Mouse (Mus musculus): Measurements from ENCODE around the gene Srrd.
"Not testable (repeated sequence)": the region's sequence is repeated elsewhere in the genome, so short reads cannot be mapped to it uniquely, and the experiment has no call there.

The Srrd gene

DNA sequence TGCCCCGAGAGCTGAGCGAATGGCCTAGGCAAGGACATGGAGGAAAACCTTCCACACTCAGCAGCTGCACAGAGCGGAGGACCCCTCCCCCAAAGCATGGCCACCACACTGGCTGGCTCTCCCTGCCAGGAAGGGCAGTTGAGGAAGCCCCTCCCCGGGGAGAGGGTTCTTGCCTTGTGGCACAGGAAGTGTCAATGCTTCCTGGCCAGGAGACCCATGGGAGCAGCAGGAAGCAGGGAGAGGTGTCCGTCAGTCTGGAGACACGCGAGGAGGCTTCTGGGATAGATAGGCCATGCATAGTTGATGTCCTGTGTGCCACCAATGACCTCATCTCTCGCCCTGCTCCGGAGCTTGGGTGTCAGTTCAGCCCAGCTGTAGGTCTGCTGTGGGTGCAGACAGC is 13.5 kb upstream of the Srrd start:
- no peak for DNase-seq (ENCODE audit: low read depth, low spot score)

- no peak for DNase-seq (ENCODE audit: low read depth, low spot score)
Observed at GRCm38 (mm10) chr5:112355910-112356309, 13.1 kb upstream of the Srrd start, which contains the start of gene Gm6583. Gene Gm6583, minus strand, starts transcription at chr5:112356033.

DNA sequence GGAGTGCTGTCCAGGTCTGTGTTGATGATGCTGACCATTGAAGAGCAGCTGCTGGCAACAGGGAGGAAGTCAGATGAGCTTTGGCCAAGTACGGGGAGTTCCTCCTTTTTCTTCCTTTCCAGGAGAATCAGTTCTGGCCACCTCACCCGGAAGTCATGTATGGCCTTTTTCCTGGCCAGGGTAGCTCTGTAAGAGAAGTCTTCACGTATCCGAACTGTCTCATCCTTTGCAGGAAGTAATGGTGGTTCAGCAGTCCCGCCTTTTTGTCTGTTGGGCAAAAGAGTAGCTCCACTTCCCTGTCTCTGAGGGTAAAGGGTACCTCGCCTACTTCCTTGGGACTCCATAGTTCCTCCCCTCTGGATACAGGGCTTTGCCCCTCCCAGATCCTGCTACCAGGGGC is 12.7 kb upstream of the Srrd start:
- DNase-seq (ENCODE audit: low read depth, low spot score): no peak

DNA sequence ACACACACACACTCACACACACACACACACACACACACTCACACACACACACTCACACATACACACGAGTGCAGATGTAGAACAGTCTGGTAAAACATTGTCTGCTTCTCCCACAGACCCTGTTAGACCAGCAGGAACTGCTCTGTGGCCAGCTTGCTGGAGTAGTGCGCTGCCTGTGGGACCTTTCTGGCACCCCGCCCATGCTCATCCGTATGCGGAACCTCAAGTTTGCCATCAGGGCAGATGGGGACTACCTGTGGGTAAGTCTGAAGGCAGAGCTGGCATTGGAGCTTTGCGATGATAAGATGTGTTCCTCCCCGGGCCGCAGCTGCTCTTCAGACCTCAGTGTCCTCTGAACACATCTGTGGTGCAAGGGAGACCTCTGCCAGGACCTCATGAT is 6.3 kb upstream of the Srrd start:
- no peak for DNase-seq (ENCODE audit: low read depth, low spot score)

DNA sequence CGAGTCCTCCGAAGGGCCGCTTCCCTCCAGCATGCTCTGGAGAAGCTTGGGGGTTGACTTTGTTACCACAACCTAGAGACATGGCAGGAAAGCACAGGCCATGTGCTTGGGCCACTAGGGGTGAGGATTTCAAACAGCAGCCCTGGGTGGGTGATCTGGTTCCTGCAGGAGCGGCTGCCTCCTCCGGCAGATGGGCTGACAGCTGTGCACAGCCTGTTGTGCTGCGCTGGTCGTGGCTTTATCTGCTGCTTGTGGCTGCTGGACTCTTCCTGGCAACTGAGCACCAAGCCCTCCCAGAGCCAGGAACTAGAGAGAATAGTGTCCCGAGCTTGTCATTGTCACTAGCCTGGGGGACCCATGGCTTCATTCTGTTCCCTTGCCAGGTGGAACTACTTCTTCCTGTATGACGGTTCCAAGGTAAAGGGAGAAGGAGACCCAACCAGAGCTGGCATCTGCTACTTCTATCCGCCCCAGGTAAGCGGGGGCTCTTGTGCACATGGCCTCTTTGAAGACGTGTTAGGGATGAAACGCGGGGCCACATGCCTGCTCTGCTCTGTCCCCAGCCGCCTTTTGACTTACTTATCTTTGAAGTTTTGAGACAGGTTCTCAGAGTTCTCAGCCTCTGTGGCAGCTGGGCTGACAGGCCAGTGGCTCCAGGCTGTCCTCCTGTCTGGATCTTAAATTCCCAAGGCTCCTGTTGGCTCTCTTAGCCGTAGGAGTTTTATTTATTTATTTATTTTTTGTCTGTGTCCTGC is 3.5 kb upstream of the Srrd start:
- no peak for DNase-seq (ENCODE audit: low read depth, low spot score)

GRCm38 (mm10) chr5:112344092-112344960 is 1.5 kb upstream of the Srrd start:
- no peak for DNase-seq (ENCODE audit: low read depth, low spot score)

DNA sequence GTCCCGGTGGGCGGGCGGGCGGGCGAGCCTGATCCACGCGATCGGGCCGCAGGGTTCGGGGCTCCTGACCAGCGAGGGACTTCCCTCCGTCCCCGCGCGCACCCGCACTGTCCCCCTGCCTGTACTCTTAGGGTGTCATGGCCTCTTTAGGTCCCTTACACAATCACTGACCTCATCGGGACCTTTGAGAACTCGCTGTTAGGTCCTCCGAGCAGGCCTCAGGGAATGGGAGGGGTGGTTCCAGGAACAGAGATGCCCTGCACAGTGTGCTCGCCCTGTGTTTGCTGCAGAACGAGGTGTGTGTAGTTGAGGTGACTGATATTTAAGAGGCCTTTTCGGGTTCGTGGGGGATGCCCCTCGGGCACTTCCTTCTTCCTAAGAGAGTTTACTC is 360 bp upstream of the Srrd start:
- no peak for DNase-seq (ENCODE audit: low read depth, low spot score)

- no peak for DNase-seq (ENCODE audit: low read depth, low spot score)
Observed at GRCm38 (mm10) chr5:112339215-112339614, 3.6 kb downstream of the Srrd start.

DNA sequence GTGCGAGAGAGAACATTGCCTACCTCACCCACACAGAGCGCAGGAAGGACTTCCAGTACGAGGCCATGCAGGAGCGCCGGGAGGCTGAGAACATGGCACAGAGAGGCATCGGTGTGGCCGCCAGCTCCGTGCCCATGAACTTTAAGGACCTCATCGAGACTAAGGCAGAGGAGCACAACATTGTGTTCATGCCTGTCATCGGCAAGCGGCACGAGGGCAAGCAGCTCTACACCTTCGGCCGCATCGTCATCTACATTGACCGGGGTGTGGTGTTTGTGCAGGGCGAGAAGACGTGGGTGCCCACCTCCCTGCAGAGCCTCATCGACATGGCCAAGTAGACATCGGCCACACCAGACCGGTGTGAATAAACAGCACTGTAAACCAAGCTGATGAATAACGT is 5.8 kb downstream of the Srrd start:
- DNase-seq (ENCODE audit: low read depth, low spot score): no peak

GRCm38 (mm10) chr5:112335473-112335872 is 7.4 kb downstream of the Srrd start:
- DNase-seq (ENCODE audit: low read depth, low spot score): peak; percentile 44

DNA sequence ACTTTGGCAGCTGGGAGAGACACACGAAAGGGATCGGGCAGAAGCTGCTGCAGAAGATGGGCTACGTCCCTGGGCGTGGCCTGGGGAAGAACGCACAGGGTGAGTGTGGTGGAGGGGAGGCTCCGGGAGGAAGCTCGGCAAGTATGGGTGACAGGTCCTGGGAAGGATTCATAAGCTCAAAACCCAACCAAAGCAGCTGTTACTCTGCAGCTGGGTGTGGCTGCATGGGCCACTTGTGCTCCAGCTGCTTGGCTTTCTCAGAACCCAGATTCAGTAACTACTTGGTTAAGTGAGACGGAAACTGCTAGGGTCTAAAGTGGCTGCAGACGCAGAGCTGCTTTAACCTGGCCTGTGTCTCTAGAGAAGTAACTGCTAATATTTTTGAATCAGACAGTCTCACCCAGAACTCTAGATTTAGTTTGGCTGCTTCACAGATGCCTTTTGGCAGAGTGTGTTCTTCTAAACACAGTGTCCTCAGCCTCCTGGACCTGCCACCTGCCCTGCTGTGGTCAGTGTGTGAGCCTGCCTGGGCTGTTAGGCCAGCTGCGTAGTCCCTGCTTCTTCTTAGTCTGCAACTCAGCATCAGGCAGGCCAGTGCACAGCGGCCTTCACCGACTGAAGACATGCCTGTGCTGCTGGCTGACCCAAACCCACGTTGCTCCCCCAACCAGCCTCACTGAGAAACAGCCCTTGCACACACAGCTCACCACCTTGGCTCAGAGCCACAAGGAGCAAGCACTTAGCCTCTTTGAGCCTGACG is 12.9 kb downstream of the Srrd start:
- no peak for DNase-seq (ENCODE audit: low read depth, low spot score)

GRCm38 (mm10) chr5:112327854-112328253 is 15.0 kb downstream of the Srrd start:
- no peak for DNase-seq (ENCODE audit: low read depth, low spot score)

GRCm38 (mm10) chr5:112326446-112327009 is 16.3 kb downstream of the Srrd start:
- no peak for DNase-seq (ENCODE audit: low read depth, low spot score)

DNA sequence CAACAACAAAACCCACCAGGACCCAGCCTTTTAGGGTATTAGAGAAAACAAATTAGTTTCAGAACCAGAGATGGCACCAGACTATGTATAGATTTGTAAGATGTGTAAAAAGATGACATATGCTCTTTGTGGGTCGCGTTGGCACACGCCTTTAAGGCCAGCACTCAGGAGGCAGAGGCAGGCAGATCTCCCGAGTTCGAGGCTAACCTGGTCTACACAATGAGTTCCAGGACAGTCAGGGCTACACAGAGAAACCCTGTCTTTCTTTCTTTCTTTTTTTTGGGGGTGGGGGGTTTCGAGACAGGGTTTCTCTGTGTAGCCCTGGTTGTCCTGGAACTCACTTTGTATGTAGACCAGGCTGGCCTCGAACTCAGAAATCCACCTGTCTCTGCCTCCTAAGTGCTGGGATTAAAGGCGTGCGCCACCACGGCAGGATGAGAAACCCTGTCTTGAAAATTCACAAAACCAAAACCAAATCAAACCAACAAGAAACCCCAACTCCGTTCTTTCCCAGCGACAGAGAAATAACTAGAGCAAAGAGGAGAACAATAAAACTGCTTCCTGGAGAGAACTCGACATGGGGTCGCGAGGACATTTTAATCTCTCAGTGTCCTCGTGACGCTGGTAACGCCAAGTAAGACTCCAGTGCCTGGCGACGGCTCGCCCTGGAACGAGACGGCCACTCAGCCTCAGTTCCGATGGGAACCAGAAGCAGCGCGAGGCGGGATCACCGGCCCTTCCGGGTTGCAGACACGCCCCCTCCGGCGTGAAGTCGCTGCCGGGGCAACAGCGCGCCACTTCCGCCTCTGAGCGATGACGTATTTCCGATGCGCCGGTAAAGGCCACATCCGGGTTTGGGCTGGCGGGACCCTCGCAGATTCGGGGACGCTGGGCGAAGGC is 17.0 kb downstream of the Srrd start, which contains the start of gene Tfip11:
Gene Tfip11, plus strand, starts transcription at position 813 of the 900 bp plus-strand sequence.
- peak; percentile 98 for DNase-seq (ENCODE audit: low read depth, low spot score)

- peak; percentile 58 for DNase-seq (ENCODE audit: low read depth, low spot score)
Observed at GRCm38 (mm10) chr5:112324637-112325545, 17.9 kb downstream of the Srrd start.

- no peak for DNase-seq (ENCODE audit: low read depth, low spot score)
Observed at GRCm38 (mm10) chr5:112323246-112323645, 19.6 kb downstream of the Srrd start.

- no peak for DNase-seq (ENCODE audit: low read depth, low spot score)
Observed at GRCm38 (mm10) chr5:112321376-112321775, 21.5 kb downstream of the Srrd start.

- DNase-seq (ENCODE audit: low read depth, low spot score): no peak
Observed at GRCm38 (mm10) chr5:112320936-112321335, 21.9 kb downstream of the Srrd start.

DNA sequence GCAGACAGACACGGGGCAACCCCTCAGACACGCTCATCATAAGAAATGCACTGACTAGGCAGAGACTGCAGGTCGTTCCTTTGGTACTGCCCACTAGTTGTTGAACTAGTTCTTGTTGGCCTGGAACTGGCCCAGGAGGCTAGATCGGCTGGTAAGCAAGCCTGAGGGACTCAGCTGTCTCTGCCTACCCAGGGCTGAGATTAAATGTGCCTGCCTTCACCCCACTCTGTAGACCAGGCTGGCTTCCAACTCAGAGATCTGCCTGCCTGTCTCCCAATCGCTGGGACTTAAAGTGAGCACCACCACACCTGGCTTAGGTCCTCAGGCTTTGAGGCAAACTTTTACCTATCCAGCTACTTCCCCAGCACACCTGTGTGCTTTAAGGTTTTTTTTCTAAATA is 22.5 kb downstream of the Srrd start:
- DNase-seq (ENCODE audit: low read depth, low spot score): no peak

DNA sequence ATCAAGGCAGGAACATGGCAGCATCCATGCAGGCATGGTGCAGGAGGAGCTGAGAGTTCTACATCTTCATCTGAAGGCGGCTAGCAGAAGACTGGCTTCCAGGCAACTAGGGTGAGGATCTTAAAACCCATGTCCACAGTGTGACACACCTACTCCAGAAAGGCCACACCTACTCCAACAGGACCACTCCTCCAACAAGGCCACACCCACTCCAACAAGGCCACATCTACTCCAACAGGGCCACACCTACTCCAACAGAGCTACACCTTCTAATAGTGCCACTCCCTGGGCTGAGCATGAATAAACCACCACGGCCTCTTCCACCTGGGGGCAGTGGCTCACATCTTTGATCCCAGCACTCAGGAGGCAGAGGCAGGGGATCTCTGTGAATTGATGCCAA is 23.5 kb downstream of the Srrd start:
- DNase-seq (ENCODE audit: low read depth, low spot score): not testable (repeated sequence)

Data from mesoderm, embryonic 11.5 days (tissue).